Mouse (Mus musculus) hindbrain, embryonic 12.5 days (tissue): ENCODE measurements around the gene Kdm5a. TPM values are rescaled to one million over a fixed set of nuclear protein-coding genes. Genes with fewer than 3 reads are reported as not detected.
A peak's percentile ranks its signal among the peaks of the same experiment; 100 is the strongest.

Source experiments
- ATAC-seq: fragments of 200-750 bp; cut with Nextera tagmentation; 2 replicates; pipeline ENCODE4 v1.8.0; 2017; ENCODE audit warnings: moderate TSS enrichment; ENCODE audit not compliant: low FRiP score
- H3K27ac ChIP-seq: fragments of 300-500 bp; sonication (generic); 2 replicates; pipeline ENCODE4 v1.5.1; 2016; ENCODE audit warnings: mild to moderate bottlenecking
- H3K27me3 ChIP-seq: fragments of 300-500 bp; sonication (generic); 2 replicates; pipeline ENCODE4 v1.6.1; 2016; ENCODE audit warnings: mild to moderate bottlenecking
- H3K36me3 ChIP-seq: fragments of 300-500 bp; sonication (generic); 2 replicates; pipeline ENCODE4 v1.6.1; 2016; ENCODE audit warnings: mild to moderate bottlenecking
- H3K4me1 ChIP-seq: fragments of 300-500 bp; sonication (generic); 2 replicates; pipeline ENCODE4 v1.6.1; 2016
- H3K4me2 ChIP-seq: fragments of 300-500 bp; sonication (generic); replicated peaks from 2 replicates; pipeline ENCODE4 v1.6.1; 2016; ENCODE audit warnings: mild to moderate bottlenecking
- H3K4me3 ChIP-seq: fragments of 300-500 bp; sonication (generic); 2 replicates; pipeline ENCODE4 v1.5.1; 2016; ENCODE audit warnings: mild to moderate bottlenecking
- H3K9ac ChIP-seq: fragments of 300-500 bp; sonication (generic); 2 replicates; pipeline ENCODE4 v1.6.1; 2016; ENCODE audit warnings: mild to moderate bottlenecking, moderate library complexity
- H3K9me3 ChIP-seq: fragments of 300-500 bp; sonication (generic); replicated peaks from 2 replicates; pipeline ENCODE4 v1.6.1; 2016; ENCODE audit warnings: mild to moderate bottlenecking
- WGBS: fragments of 180-500 bp; shearing (Covaris S2); methylation state at CpG from one replicate; pipeline ENCODE4 v1.1.7; 2016; 5-methylcytosine and 5-hydroxymethylcytosine counted together
- polyA plus RNA-seq: library from polyadenylated mRNA; unstranded; fragments of >200 nt; fragmentation: Nextera tagmentation; extraction: Ambion mirVana; gene quantifications from 2 replicates; pipeline ENCODE4 v1.2.1, GENCODE M21; 2016

The Kdm5a gene
- polyA plus RNA-seq, 1 experiment from 2014 or later, result 59.6 TPM

- Histone ChIP-seq H3K27me3 (no peaks in the 10 kb centered on the region), H3K9ac (no peak overlapping the region), H3K4me2 (no peak overlapping the region), H3K4me1 (peaks cover 6% of the 10 kb centered on the region), H3K36me3 (peaks cover 17% of the 10 kb centered on the region), H3K9me3 (no peaks in the 10 kb centered on the region), H3K4me3 (no peak overlapping the region), H3K27ac (no peak overlapping the region)
- no peak for ATAC-seq
- 94% methylated on average over 14 of the region's 14 CpGs for WGBS
Measured at GRCm38 (mm10) chr6:120482021-120482420, 118.1 kb downstream of the Kdm5a start.

GRCm38 (mm10) chr6:120482756-120483155 lies 118.8 kb downstream of the Kdm5a start:
- no peaks in the 10 kb centered on the region for H3K9me3 ChIP-seq
- H3K4me3 ChIP-seq, result no peak overlapping the region
- ATAC-seq, result no peak
- H3K4me2 ChIP-seq, result no peak overlapping the region
- peaks cover 17% of the 10 kb centered on the region for H3K36me3 ChIP-seq
- WGBS, result 43% methylated on average over 6 of the region's 6 CpGs
- H3K27ac ChIP-seq, result no peak overlapping the region
- H3K9ac ChIP-seq, result no peak overlapping the region
- peaks cover 6% of the 10 kb centered on the region for H3K4me1 ChIP-seq
- H3K27me3 ChIP-seq, result no peaks in the 10 kb centered on the region

GRCm38 (mm10) chr6:120483211-120483626 lies 119.3 kb downstream of the Kdm5a start:
- Histone ChIP-seq H3K4me1 (peaks cover 6% of the 10 kb centered on the region), H3K36me3 (peaks cover 17% of the 10 kb centered on the region), H3K27ac (no peak overlapping the region), H3K9me3 (no peaks in the 10 kb centered on the region), H3K4me2 (no peak overlapping the region), H3K9ac (no peak overlapping the region), H3K4me3 (no peak overlapping the region), H3K27me3 (no peaks in the 10 kb centered on the region)
- WGBS, result 37% methylated on average over 8 of the region's 8 CpGs
- ATAC-seq, result peak; percentile 49

- 80% methylated on average over 3 of the region's 3 CpGs for WGBS
- no peaks in the 10 kb centered on the region for H3K27me3 ChIP-seq
- no peaks in the 10 kb centered on the region for H3K9me3 ChIP-seq
- H3K4me2 ChIP-seq, result no peak overlapping the region
- no peak overlapping the region for H3K27ac ChIP-seq
- peaks cover 17% of the 10 kb centered on the region for H3K36me3 ChIP-seq
- H3K9ac ChIP-seq, result no peak overlapping the region
- H3K4me3 ChIP-seq, result no peak overlapping the region
- no peak for ATAC-seq
- H3K4me1 ChIP-seq, result peaks cover 15% of the 10 kb centered on the region
Measured at GRCm38 (mm10) chr6:120485038-120485437, 121.1 kb downstream of the Kdm5a start.

GRCm38 (mm10) chr6:120486051-120486510 lies 122.2 kb downstream of the Kdm5a start:
- H3K36me3 ChIP-seq, result peaks cover 7% of the 10 kb centered on the region
- no peaks in the 10 kb centered on the region for H3K9me3 ChIP-seq
- WGBS, result 80% methylated on average over 8 of the region's 8 CpGs
- H3K4me1 ChIP-seq, result peaks cover 25% of the 10 kb centered on the region
- no peak overlapping the region for H3K27ac ChIP-seq
- no peak overlapping the region for H3K4me3 ChIP-seq
- no peak for ATAC-seq
- no peaks in the 10 kb centered on the region for H3K27me3 ChIP-seq
- H3K4me2 ChIP-seq, result no peak overlapping the region
- no peak overlapping the region for H3K9ac ChIP-seq

GRCm38 (mm10) chr6:120488647-120489046 lies 124.7 kb downstream of the Kdm5a start:
- no peak overlapping the region for H3K27ac ChIP-seq
- 64% methylated on average over 3 of the region's 3 CpGs for WGBS
- H3K36me3 ChIP-seq, result no peaks in the 10 kb centered on the region
- no peak overlapping the region for H3K4me3 ChIP-seq
- H3K4me1 ChIP-seq, result peaks cover 38% of the 10 kb centered on the region
- peaks cover 17% of the 10 kb centered on the region for H3K27me3 ChIP-seq
- H3K9ac ChIP-seq, result no peak overlapping the region
- no peaks in the 10 kb centered on the region for H3K9me3 ChIP-seq
- no peak for ATAC-seq
- no peak overlapping the region for H3K4me2 ChIP-seq

GRCm38 (mm10) chr6:120489461-120489860 lies 125.5 kb downstream of the Kdm5a start:
- WGBS, result 74% methylated on average over 2 of the region's 2 CpGs
- Histone ChIP-seq H3K4me2 (no peak overlapping the region), H3K27ac (no peak overlapping the region), H3K9me3 (no peaks in the 10 kb centered on the region), H3K9ac (no peak overlapping the region), H3K4me3 (no peak overlapping the region), H3K4me1 (peaks cover 40% of the 10 kb centered on the region), H3K27me3 (peaks cover 17% of the 10 kb centered on the region), H3K36me3 (no peaks in the 10 kb centered on the region)
- ATAC-seq, result no peak

GRCm38 (mm10) chr6:120491064-120491463 lies 127.1 kb downstream of the Kdm5a start:
- peak overlapping the region; percentile 75 for H3K4me3 ChIP-seq
- no peaks in the 10 kb centered on the region for H3K9me3 ChIP-seq
- peak overlapping the region; percentile 81 for H3K4me2 ChIP-seq
- peaks cover 44% of the 10 kb centered on the region for H3K4me1 ChIP-seq
- no peak for ATAC-seq
- H3K9ac ChIP-seq, result no peak overlapping the region
- peaks cover 20% of the 10 kb centered on the region for H3K27me3 ChIP-seq
- 36% methylated on average over 7 of the region's 7 CpGs for WGBS
- no peaks in the 10 kb centered on the region for H3K36me3 ChIP-seq
- H3K27ac ChIP-seq, result no peak overlapping the region

- peak overlapping the region; percentile 94 for H3K9ac ChIP-seq
- WGBS, result 9% methylated on average over 22 of the region's 22 CpGs
- peak overlapping the region; percentile 81 for H3K4me2 ChIP-seq
- ATAC-seq, result no peak; the same call in 1 of the 2 replicates
- H3K4me3 ChIP-seq, result peak overlapping the region; percentile 75
- no peaks in the 10 kb centered on the region for H3K36me3 ChIP-seq
- H3K4me1 ChIP-seq, result peaks cover 52% of the 10 kb centered on the region
- no peak overlapping the region for H3K27ac ChIP-seq
- peaks cover 20% of the 10 kb centered on the region for H3K27me3 ChIP-seq
- H3K9me3 ChIP-seq, result no peaks in the 10 kb centered on the region
Measured at GRCm38 (mm10) chr6:120491862-120492498, 128.1 kb downstream of the Kdm5a start.

GRCm38 (mm10) chr6:120492499-120493373 lies 128.8 kb downstream of the Kdm5a start:
- Histone ChIP-seq H3K4me2 (peak overlapping the region; percentile 81), H3K4me1 (peaks cover 52% of the 10 kb centered on the region), H3K4me3 (peak overlapping the region; percentile 75), H3K9me3 (no peaks in the 10 kb centered on the region), H3K9ac (peak overlapping the region; percentile 94), H3K36me3 (no peaks in the 10 kb centered on the region), H3K27ac (peak overlapping the region; percentile 97), H3K27me3 (peaks cover 20% of the 10 kb centered on the region)
- peak; percentile 39 for ATAC-seq
- WGBS, result under 1% methylated on average over 85 of the region's 95 CpGs

- Histone ChIP-seq H3K36me3 (no peaks in the 10 kb centered on the region), H3K9me3 (no peaks in the 10 kb centered on the region), H3K4me3 (peak within 1 kb of the TSS; percentile 75), H3K4me2 (peak within 1 kb of the TSS; percentile 81), H3K27me3 (peaks cover 20% of the 10 kb centered on the region), H3K27ac (peak within 1 kb of the TSS; percentile 97), H3K9ac (peak within 1 kb of the TSS; percentile 94), H3K4me1 (peaks cover 52% of the 10 kb centered on the region)
- peak; percentile 85 for ATAC-seq
- WGBS, result under 1% methylated on average over 54 of the region's 84 CpGs
Measured at GRCm38 (mm10) chr6:120493374-120494181, 129.7 kb downstream of the Kdm5a start, which contains the start of gene Tmem121b. Gene Tmem121b (minus strand): TSS chr6:120493807.
